Mouse (Mus musculus) adrenal gland, adult (tissue): ENCODE data around the gene Gm45716.

Experiments used
- DNase-seq, 2 experiments: peaks; one replicate each; pipeline ENCODE4 v3.0.0; 2022 to 2023; ENCODE audit warnings: low spot score in 1 of 2; ENCODE audit not compliant: inconsistent age in 2 of 2

Gene Gm45716

DNA sequence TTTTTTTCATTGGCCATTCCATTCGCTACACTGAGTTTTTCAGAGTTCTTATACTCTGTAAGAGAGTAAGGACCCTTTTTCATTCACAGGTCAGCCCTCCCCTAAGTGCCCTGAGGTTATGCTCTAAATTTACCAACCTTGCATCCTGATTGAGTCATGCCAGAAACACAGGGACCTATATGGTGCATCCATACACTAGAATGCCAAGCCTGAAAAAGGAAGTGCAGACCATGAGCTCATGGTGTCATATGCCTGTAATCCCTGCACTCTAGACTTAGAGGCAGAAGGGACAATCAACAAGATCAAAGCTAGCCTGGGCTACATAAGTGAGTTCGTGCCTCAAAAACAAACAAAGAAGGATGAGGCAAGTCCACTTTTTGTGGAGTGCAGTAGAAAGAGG, 13.3 kb downstream of the Gm45716 start:
- DNase-seq: no peak

DNA sequence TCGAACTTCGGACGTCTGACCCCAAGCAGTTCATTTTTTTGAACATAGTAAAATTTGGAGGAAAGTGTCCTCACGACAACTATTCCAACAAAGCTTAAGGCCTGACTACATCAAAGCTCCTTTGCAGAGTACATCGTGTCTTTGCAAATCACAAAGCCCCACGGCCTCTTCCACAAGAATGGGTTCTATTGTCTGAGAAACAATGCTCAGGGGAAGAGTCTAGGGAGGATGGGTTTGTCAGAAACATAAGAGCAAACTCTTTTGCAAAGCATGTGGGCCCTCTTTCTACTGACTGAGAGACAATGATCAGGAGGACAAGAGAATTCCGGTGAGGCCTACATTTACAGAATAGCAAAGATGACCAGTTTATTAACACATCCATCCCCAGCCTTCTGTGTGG, 26.8 kb downstream of the Gm45716 start:
- DNase-seq: no peak

DNA sequence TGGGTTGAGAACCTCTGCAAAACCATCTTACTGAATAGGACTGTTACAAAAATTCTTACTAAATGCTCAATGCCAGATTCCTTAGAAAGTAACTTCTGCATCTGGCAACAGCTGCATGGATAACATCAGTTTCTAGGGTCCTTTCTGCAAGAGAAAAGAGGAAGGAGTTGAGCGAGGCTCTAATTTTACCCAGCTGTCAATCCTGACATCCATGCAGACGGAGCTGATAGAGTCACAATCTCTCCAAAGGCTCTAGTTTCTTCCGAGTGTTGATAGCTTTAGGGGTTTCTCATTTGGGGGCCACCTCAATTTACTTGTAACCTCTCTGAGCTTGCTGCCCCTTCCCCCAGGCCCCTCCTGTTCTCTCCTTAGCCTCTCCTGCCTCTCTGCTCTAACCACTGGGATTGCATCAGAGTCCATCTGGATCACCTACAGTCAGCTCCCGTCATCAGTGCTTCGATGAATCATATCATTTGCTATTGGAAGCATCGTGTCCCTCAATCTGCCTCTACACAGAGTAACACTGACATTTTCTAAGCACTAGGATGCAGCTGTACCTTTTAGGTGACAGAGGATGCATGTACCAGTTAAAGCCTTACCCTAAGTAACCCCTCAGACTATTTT, 32.7 kb downstream of the Gm45716 start:
- DNase-seq: no peak

DNA sequence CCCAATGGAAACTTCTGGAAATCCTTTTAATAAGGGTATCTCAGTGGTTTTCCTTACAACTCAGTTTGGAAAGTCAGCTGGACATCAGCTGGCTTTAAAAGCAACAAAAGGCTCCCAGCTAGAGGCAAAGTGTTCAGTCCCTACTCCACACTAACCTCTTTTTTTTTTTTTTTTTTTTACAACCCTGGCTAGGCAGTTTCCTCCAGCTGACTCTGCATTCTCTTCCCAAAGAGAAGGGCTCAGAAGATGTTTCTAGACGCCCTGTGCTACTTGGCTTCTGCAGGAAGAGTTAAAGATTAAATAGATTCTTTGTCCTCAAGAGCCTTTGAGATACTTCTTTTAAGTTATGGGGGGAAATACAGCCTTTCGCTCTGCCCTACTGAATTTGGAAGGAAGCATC, 33.3 kb downstream of the Gm45716 start:
- no peak for DNase-seq

DNA sequence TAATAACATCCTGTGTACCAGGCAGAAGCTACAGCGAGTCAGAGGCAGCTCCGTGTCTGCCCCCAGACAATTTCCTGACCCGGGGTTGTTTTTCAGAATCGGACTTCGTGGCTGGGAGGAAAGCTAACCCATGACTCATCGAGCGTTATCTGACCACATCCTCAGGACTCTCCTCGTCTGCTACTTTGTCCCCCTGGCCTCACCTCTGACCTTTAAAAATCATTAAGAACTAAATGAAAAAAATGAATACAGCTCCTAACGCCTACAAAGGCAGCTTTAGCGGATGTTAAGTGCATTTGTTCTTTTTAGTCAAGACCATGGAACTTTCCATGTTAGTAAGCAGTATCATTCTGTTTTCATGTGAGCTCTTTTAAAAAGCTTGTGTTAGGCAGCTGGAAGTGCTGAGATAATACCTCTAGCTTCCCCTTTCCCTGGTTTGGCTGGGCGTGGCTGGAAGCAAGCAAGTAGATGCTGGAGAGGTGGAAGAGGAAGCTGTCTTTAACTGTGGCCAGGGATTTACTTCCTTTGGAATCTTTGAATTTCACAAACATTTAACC, 37.5 kb downstream of the Gm45716 start:
- DNase-seq: peak; percentile 74 to 83

DNA sequence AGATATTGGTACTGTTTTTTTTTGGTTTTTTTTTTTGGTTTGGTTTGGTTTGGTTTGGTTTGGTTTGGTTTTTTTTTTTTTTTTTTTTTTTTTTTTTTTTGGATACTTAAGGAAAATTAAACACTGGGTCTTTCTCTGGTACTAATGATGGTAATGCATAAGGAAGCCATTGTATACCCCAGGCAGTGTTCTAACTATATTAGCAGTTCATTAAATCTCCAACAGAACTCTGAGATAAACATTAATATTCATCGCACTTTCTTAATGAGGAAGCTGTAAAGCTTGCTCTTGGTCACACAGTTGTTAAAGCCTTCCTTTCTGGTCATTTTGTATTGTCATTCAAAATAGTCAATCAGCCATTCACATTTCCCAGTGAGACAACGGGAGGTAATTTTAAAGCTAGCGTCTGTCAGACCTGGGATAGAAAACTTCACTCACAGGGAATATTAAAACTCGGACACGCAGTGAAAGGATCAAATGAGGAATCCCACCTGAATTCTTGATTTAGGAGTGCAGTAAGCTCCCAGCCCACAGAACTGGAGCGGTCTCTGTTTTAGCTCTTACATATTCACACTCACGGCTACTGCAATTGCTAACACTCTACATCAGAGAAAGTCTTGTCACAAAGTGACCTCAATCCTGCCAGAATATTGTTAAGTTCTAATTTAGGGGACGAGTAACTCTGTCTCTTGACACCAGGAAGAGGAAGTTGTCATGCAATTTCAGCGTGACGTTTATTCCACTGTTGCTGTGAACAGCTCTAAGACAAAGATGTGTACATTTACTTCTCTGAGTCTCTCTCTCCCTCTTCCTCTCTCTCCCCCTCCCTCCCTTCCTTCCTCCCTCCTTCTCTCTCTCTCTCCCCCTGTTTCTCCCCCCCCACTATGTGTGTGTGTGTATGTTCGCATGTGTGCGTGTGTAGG, 39.8 kb downstream of the Gm45716 start:
- DNase-seq: no peak

DNA sequence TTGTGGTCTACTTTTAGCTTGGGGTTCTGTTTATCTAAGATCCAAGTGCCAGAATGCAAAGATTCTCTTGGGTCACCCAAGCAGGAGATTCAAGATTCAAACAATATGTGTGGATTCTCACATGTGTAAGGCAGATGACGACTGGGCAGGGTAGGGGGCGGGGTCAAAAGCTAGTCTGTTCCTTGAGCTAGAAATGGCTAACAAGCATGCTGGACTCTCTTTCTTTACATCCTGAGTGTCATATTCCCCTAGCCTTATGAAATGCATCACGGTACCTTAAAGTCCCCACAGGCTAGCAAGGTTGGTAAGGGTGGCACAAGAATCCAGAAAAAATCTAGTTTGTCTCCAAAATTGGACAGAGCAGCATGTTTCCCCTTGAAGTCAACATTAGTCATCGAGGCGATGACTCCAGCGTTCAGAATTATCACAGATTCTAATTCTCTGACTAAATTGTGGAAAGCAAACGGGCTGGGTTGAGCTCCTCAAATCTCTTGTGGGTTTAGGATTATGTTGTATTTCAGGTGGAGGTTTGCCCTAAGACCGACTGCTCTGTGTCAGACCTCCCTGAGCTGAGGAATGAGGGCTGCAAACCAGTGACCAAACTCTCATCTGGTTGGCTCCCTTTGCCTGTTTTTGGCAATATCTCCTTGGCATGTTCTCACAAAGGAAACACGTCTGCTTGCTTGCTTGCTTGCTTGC, 40.9 kb downstream of the Gm45716 start:
- peak in 1 of 2 experiments; percentile 54 for DNase-seq

DNA sequence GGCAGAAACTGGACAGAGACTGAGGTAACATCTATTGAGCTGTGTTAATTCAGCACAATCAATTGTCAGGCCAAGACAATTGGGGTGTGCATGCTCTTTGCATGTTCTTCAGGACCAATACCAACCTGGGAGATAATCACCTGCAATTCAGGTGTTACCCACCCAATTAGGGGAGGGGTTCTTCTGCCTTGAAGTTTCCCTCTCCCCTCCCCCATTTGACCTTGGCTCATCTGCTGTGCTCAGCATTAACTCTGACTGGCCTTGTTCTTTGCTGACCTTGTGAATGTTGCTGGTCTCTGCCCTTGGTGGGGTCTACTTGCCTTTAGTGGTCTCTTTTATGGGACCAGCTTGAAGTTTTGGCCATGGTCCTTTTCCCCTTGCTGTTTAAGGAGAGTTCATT, 42.3 kb downstream of the Gm45716 start:
- DNase-seq: no peak

DNA sequence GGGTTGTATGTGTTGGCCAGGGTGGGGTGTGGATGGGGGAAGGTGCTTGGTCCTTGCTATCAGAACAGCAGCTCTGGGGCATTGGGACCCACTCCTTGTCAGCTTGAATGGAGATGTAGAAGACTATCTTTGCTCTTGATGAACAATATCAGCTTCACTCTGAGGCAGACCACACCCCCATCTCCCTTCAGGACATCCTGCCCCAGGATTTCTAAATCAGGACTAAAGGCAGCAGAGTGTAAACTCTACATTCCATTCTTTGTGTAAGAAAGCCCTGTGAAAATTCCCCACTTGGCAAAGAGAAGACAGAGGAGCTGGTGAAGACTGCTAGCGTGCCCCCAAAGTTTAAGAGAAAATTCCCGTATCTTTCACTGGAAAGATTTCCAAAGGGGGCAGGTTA, 43.2 kb downstream of the Gm45716 start:
- DNase-seq: no peak

DNA sequence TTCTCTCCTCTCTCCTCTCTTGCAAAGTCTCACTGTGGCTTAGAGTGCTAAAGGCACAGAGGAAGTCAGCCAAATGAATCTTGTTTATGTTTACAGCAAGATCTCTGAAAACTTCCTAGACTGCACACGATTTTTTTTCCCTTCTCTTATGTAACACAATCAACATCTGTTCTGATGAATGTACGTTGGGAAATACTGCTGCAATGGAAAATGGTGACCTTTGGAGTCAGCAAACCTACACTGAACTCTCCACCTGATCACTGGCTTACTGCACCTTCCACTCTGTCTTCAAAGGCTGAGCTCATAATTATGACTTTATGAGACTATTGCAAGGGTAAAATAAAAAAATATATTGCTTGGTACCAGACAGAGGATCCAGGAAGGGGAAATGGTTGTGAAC, 44.1 kb downstream of the Gm45716 start:
- DNase-seq: no peak

DNA sequence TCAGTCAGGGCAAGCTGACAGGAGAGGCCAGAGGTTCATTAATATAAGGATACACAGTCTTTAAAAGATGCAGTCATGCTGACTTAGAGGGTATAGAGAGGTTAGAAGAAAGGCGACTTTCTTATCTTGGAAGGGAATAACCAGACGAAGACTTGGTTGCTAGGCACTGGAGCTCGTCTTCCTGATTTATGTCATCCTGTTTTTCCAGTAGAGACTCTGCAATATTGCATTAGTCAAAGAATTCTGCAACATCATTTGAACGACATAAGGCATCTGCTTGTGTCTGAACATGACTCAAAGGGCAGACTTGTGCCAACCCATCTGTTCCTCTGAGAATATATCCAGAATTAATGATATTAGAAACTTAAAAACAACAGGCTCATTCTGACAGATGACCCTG, 45.2 kb downstream of the Gm45716 start:
- DNase-seq: peak in 1 of 2 experiments; percentile 67

DNA sequence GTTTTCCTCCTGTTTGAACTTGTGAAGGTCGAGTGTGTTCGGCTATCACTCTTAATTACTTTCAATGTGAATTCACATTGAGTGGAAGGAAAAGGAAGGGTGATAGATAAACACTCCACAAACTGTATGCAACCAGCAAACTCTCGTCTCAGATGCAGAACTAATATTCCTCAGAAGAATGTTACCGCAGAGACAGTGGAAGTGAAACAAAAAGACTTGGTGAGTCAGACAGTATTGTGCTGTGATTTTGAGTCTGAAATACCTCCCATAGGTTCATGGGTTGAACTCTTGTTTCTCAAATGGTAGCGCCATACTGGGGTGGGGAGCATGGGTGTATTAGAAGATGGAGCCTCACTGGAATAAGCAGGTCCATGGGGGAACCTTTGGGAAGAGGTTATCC, 47.7 kb downstream of the Gm45716 start:
- DNase-seq: no peak

DNA sequence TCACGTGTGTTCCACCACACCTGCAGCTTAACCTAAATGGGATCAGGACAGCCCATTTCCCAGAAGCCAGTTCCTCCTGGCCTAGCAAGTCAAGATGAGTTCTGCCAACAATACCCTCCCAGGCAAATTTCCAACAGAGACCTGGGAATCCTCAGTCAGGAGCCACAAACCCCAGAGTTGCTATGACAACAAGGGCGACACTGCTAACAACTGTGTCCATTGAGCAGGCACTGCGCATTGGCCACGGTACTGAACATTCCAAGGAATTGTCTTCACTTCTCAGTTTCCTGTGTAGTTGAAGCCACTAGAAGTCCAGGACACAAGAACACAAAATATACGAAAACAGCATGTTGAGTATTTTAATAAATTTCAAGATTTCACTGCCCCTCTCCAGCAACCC, 50.1 kb downstream of the Gm45716 start:
- no peak for DNase-seq

DNA sequence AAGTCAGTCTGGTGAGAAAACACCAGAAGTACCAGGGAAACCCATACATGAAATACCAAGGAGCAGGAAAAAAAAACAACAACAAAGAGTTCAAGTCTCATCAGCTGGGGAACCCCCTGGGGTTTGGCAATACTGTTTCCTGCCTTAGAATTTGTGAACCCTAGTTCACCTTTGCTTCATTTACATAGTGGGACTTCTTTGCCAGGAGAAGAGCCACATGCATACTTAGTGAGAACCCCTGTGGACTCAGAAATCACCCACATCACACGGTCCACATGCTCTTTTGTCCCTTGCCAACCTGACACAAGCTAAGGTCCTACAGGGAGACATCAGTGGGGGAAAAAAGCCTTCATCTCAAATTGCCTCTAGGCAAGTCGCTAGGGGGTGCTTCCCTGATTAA, 51.2 kb downstream of the Gm45716 start:
- DNase-seq: no peak

DNA sequence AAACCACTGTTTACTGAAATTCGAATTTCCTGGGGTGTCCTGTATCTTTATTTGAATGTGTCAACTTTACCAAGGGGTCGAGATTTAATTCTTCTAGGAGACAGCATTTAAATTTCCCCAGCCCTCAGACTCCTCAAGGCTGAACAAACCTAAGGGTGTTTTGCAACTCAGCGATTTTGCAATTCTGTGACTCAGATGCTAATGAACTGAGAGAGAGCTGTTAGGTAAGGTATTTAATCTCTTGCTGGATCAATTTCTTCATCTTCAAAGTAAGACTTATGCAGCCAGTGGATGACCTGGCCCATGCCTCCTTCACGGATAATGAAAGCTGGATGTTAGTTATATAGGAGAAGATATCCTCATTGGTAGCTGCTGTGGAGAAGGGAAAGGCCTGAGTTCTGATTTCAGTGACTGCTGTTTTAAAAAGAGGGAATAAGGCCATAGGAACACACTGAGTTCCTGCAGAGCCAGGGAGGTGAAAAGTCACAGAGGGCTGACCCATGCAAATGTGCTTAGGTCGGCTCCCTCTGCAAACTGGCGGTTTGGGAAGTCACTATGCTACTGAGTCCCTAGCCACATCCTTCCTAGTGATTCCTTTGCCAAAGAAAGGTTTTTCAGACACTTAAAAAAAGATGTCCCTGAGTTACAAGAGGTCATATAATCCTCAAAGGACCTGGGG, 53.3 kb downstream of the Gm45716 start:
- peak; percentile 62 to 93 for DNase-seq

DNA sequence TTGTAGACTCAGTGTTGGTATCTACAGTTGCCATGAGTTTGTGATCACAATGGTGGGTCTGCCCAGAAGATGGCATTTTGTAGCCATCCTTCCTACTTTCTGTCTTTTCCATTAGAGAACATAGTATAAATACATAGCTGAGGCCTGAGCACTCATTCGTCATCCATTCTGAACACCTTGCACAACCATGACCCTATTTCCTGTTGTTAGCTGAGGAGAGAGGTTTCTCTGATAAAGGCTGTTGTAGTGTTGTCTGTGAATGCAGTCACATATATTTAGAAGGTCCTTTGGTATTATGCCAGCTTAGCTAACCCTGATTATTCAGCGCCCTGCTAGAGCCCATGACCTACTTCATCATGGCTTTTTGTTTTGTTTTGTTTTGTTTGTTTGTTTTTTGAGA, 54.4 kb downstream of the Gm45716 start:
- no peak for DNase-seq

DNA sequence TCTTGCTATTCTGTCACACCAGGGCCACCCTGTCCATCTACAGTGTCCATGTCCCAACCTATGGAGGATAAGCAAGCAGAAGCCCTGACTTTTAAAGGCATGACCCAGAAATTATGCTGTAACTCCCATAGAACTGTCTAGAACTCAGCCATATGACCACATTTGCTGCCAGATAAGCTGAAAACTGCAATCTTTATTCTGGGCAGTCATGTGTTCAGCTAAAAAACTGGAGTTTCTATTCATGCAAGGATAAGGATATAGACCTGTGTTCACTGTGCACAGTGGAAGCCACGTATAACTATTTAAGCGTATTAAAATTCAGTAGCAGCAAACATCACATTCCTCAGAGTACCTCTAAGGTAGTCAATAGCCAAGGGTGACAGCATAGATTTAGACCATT, 55.8 kb downstream of the Gm45716 start:
- DNase-seq: no peak

DNA sequence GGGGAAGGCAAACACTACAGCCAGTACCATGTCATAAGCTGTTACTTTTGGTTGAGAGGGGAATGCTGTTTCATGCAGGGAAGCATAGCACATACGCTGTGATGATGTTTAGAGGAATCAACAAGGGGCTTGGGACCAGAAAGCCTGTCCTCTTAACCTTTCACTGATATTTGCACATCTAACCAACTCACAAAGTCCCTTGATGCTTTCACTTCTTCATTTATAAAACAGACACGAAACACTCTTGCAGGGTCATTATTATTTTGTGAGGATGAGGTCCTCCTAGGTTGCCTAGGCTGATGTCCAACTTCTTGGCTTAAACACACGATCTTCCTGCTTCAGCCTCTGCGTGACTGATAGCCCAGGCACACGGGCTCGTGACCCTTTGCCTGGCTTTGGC, 58.1 kb downstream of the Gm45716 start:
- no peak for DNase-seq

DNA sequence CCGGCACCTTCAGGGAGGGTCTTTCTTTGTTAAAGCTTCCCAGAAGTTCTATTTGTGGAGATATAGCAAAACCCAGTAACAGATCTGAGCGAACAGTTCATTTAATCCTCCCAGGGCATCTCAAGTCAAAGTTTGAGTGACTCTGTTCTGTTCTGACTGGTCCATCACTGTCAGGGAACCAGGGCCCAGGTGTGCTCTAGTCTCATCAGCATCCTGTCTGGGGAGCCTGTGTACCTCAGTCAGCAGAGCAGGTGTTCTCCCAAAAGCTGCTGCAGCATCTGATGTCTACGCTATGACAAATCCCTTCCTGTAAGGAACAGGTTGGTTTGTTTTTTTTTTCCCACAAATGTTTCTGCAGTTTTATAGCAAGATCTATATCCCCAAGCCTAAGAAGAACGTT, 59.2 kb downstream of the Gm45716 start:
- DNase-seq: no peak

DNA sequence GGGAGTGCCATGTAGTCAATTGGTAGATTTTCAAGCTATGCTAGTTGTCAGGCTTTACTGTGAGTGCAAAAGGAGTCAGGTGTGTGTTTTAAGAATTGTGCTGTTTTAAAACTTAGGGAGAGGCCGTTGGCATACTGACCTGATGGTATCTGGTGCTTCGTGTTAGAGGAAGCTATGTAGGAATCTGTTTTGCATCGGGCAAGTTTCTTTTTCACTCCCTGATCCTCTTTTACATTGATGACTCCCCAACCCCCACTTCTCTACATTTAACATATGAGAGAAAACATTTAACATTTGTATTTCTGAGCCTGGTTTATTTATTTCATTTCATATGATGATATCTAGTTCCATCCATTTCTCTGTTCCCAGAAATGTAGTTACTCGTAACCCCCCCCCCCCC, 60.3 kb downstream of the Gm45716 start:
- DNase-seq: no peak

DNA sequence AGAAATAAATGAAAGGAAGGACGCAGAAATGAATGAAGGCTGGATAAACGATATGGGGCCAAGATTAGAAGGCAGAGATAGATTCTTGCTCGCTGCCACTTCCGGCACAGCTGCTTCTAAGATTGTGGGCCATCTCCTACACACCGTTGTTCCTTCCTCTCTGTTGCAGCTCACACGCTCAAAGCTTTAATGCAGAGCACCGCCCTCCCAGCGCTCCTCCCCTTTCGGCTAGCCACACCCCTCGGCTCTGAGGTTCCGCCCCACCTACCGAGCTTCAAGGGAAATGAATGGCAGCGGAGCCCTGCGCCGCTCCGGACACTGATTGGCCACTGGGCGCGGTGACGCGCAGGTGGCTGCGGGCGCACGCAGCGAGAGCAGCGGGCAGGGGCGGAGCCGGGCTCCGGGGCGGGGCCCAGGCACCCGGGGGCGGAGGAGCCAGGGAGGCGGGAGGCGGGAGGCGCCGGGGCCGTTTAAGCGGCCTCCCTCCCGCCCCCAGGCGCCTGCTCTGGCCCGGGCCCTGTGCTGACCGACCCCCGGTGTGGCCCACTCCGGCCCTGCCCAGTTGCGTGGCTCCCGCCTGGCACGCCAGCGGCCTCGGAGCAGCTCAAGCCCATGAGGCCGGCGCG, 61.7 kb downstream of the Gm45716 start, which contains the start of gene Mmd:
TSS of gene Mmd (plus strand) at position 432 of the 626 bp plus-strand sequence.
- peak; percentile 99 for DNase-seq
